Mouse (Mus musculus) C2C12 (cell line): Measurements from ENCODE around the gene Lipc. TPM values are rescaled to one million over a fixed set of nuclear protein-coding genes. Genes with fewer than 3 reads are reported as not detected.

Experiments
- H3K27me3 ChIP-seq: one replicate; pipeline ENCODE4 v1.6.1; 2011; ENCODE audit not compliant: control insufficient read depth, insufficient read depth, insufficient read length
- H3K36me3 ChIP-seq: one replicate; pipeline ENCODE4 v1.6.1; 2011; ENCODE audit not compliant: control insufficient read depth, insufficient read depth
- H3K4me3 ChIP-seq: one replicate; pipeline ENCODE4 v1.5.1; 2011; ENCODE audit warnings: mild to moderate bottlenecking, control low read depth; ENCODE audit not compliant: poor library complexity, insufficient read depth, severe bottlenecking
- H3K79me2 ChIP-seq: one replicate; pipeline ENCODE4 v1.6.1; 2011; ENCODE audit not compliant: control insufficient read depth, insufficient read depth
- H3K79me3 ChIP-seq: one replicate; pipeline ENCODE4 v1.6.1; 2011; ENCODE audit warnings: low read depth, control low read depth
- H3ac ChIP-seq: one replicate; pipeline ENCODE3; 2011; ENCODE audit warnings: low read depth; ENCODE audit not compliant: control insufficient read depth, insufficient read length
- CEBPB ChIP-seq: IDR thresholded peaks from one replicate; pipeline ENCODE4 v1.6.1; 2011; ENCODE audit warnings: low read depth, mild to moderate bottlenecking, control low read depth, moderate library complexity
- CTCF ChIP-seq: IDR thresholded peaks from one replicate; pipeline ENCODE4 v1.5.1; 2011; ENCODE audit not compliant: control insufficient read depth, insufficient read depth, insufficient read length
- FOSL1 ChIP-seq: IDR thresholded peaks from one replicate; pipeline ENCODE4 v1.8.0; 2011; ENCODE audit warnings: mild to moderate bottlenecking, low read length; ENCODE audit not compliant: poor library complexity, insufficient read depth, severe bottlenecking
- MAX ChIP-seq: IDR thresholded peaks from one replicate; pipeline ENCODE4 v1.6.1; 2011; ENCODE audit warnings: mild to moderate bottlenecking, control low read depth
- MYOD1 ChIP-seq: IDR thresholded peaks from one replicate; pipeline ENCODE4 v1.6.1; 2011; ENCODE audit warnings: low read depth; ENCODE audit not compliant: control insufficient read depth, insufficient read length
- MYOG ChIP-seq: IDR thresholded peaks from one replicate; pipeline ENCODE4 v1.6.1; 2011; ENCODE audit not compliant: control insufficient read depth, insufficient read length; ENCODE audit errors: extremely low read depth
- USF1 ChIP-seq: IDR thresholded peaks from one replicate; pipeline ENCODE4 v1.6.1; 2011; ENCODE audit warnings: low read depth, mild to moderate bottlenecking, control low read depth, moderate library complexity
- polyA plus RNA-seq: library from polyadenylated mRNA; unstranded; fragments of >200 nt; fragmentation: generic; extraction: Trizol; gene quantifications from one replicate; pipeline ENCODE4 v1.2.1, GENCODE M21; 2012; ENCODE audit warnings: missing spikeins

Lipc gene
- polyA plus RNA-seq, 1 experiment = not detected

DNA sequence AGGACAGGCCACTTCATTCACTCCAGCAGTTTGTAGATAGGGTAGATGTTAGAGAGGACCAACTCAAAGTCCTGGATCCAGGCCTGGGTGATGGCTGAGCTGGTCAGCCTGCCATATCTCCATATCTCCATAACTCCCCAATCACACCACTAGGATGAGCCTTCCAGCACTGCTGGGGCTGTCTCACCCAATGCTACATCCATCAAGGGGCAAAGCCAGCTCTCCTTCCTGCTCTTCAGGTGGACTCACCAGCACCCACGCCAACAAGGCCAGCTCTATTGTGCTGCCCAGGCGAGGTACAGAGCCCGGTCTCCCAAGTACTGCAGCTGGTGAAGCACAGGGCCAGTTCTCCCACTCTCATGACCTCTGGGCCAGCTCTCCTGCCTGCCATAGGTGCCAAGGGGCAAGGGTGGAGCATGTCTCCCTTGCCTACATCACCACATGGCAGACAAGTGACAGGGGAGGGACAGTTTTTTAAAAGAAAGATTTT is 31.0 kb upstream of the Lipc start:
- H3K79me3 ChIP-seq = no peaks in the 10 kb centered on the region
- TF ChIP-seq CTCF (no peak), MAX (no peak), USF1 (no peak), CEBPB (no peak), FOSL1 (no peak), MYOG (no peak), MYOD1 (no peak)
- no peak overlapping the region for H3ac ChIP-seq
- H3K36me3 ChIP-seq = no peaks in the 10 kb centered on the region
- H3K79me2 ChIP-seq = no peaks in the 10 kb centered on the region
- H3K27me3 ChIP-seq = no peaks in the 10 kb centered on the region
- H3K4me3 ChIP-seq = no peak overlapping the region

GRCm38 (mm10) chr9:70981721-70982120 is 29.7 kb upstream of the Lipc start:
- no peaks in the 10 kb centered on the region for H3K27me3 ChIP-seq
- H3K79me3 ChIP-seq = no peaks in the 10 kb centered on the region
- no peak overlapping the region for H3K4me3 ChIP-seq
- H3K36me3 ChIP-seq = no peaks in the 10 kb centered on the region
- TF ChIP-seq MYOD1 (no peak), CTCF (no peak), FOSL1 (no peak), MAX (no peak)
- H3K79me2 ChIP-seq = no peaks in the 10 kb centered on the region
- H3ac ChIP-seq = no peak overlapping the region

- H3K79me3 ChIP-seq = no peaks in the 10 kb centered on the region
- no peaks in the 10 kb centered on the region for H3K79me2 ChIP-seq
- H3K27me3 ChIP-seq = no peaks in the 10 kb centered on the region
- no peak overlapping the region for H3ac ChIP-seq
- no peak overlapping the region for H3K4me3 ChIP-seq
- TF ChIP-seq FOSL1 = no peak
- H3K36me3 ChIP-seq = no peaks in the 10 kb centered on the region
These were observed 27.6 kb upstream of the Lipc start for GRCm38 (mm10) chr9:70979641-70980040.

- Histone ChIP-seq H3K27me3 (no peaks in the 10 kb centered on the region), H3K79me3 (no peaks in the 10 kb centered on the region), H3ac (no peak overlapping the region), H3K79me2 (no peaks in the 10 kb centered on the region), H3K36me3 (no peaks in the 10 kb centered on the region), H3K4me3 (no peak overlapping the region)
- TF ChIP-seq CEBPB (no peak), CTCF (no peak), MYOD1 (no peak), MAX (no peak), MYOG (no peak), USF1 (no peak), FOSL1 (no peak)
These were observed 27.1 kb upstream of the Lipc start for GRCm38 (mm10) chr9:70979171-70979570.

DNA sequence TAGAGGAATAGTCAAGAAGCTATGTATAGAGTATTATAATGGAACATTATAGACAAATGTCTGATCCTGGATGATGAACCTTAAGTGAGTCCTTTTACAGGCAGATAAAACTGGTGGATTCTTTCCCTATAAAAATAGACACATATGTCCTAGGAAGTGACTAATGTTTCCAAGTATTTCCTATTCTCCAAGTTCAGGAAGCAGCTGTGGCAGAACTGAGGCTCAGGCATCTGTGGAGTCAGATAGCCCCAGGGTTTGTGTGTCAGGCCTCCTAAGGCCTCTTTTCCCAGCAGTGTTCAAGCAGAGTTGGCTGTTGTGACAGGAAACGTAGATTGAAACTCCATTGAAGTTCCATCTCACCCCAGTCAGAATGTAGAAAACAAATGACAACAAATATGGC is 25.4 kb upstream of the Lipc start:
- Histone ChIP-seq H3K27me3 (no peaks in the 10 kb centered on the region), H3ac (no peak overlapping the region), H3K79me2 (no peaks in the 10 kb centered on the region), H3K36me3 (no peaks in the 10 kb centered on the region), H3K79me3 (no peaks in the 10 kb centered on the region), H3K4me3 (no peak overlapping the region)
- TF ChIP-seq USF1 = no peak
- no peak for TF ChIP-seq CTCF
- no peak for TF ChIP-seq MYOG
- no peak for TF ChIP-seq MAX
- TF ChIP-seq MYOD1 = no peak
- no peak for TF ChIP-seq FOSL1
- TF ChIP-seq CEBPB = no peak

DNA sequence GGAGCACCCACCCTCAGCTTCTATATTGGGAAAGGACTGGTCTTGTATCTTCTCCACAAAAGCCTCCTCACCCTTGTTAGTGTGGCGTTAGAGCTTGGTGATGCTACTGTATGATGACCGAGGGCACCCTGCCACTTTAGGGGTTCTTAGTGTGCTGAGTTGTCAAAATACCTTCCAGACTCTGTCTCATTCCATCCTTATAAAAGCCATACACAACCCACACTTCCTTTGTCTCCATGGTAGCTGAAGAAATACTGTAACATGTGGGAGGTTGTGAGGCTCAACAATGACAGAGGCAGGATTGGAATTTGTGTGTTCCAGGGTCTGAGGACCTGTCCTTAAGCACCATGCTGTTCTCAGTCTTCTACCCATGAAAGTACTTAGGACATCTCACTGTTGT is 23.9 kb upstream of the Lipc start:
- Histone ChIP-seq H3K79me3 (no peaks in the 10 kb centered on the region), H3K36me3 (no peaks in the 10 kb centered on the region), H3K4me3 (no peak overlapping the region), H3K27me3 (no peaks in the 10 kb centered on the region), H3K79me2 (no peaks in the 10 kb centered on the region), H3ac (no peak overlapping the region)
- TF ChIP-seq USF1 (no peak), MYOD1 (no peak), MYOG (no peak), MAX (no peak)
